Mouse (Mus musculus): ENCODE data around the gene Gm16485. TPM values are rescaled to one million over a fixed set of nuclear protein-coding genes. Genes with fewer than 3 reads are reported as not detected.

The Gm16485 gene
- polyA plus RNA-seq, 1 experiment from 2014 or later = not detected

Other genes with a start within 250 kb of the Gm16485 start
- 0.22 and 0.33 TPM in 2 replicates for gene Pgr, start 72.0 kb upstream of the Gm16485 start, polyA plus RNA-seq (2015; fragmentation: Nextera tagmentation; extraction: Ambion mirVana)